Mouse (Mus musculus): ENCODE data around the gene Trim8.

The Trim8 gene

GRCm38 (mm10) chr19:46518828-46519621, 17.5 kb downstream of the Trim8 start:
- CTCF ChIA-PET: interaction anchor here (0.7 kb wide), 1 partner anchor 69 kb away, joined by 16 read pairs; no protein-coding TSS in a partner anchor

GRCm38 (mm10) chr19:46521698-46522097, 20.2 kb downstream of the Trim8 start:
- CTCF ChIA-PET: interaction anchor here (1.1 kb wide), 1 partner anchor 9 kb away, joined by 6 read pairs; no protein-coding TSS in a partner anchor

GRCm38 (mm10) chr19:46522433-46523044, 21.0 kb downstream of the Trim8 start:
- CTCF ChIA-PET: interaction anchor here (0.7 kb wide), 3 partner anchors 30 to 754 kb away, joined by 5 to 9 read pairs (median 6); no protein-coding TSS in a partner anchor

- CTCF ChIA-PET: interaction anchor here (0.7 kb wide), 1 partner anchor 31 kb away, joined by 5 read pairs; no protein-coding TSS in a partner anchor
Observed at GRCm38 (mm10) chr19:46523131-46523479, 21.6 kb downstream of the Trim8 start.

GRCm38 (mm10) chr19:46523480-46524151, 22.1 kb downstream of the Trim8 start:
- CTCF ChIA-PET: interaction anchor here (0.7 to 1.3 kb wide), 2 partner anchors 20 to 31 kb away, joined by 3 to 5 read pairs; no protein-coding TSS in a partner anchor

- CTCF ChIA-PET: interaction anchor here (1.3 kb wide), 1 partner anchor 20 kb away, joined by 3 read pairs; no protein-coding TSS in a partner anchor
Observed at GRCm38 (mm10) chr19:46524152-46524544, 22.6 kb downstream of the Trim8 start.

- CTCF ChIA-PET: interaction anchor here (1.3 kb wide), 1 partner anchor 21 kb away, joined by 3 read pairs; no protein-coding TSS in a partner anchor
Observed at GRCm38 (mm10) chr19:46524601-46525321, 23.3 kb downstream of the Trim8 start.

GRCm38 (mm10) chr19:46525691-46526631, 24.5 kb downstream of the Trim8 start:
- CTCF ChIA-PET: no interaction called here

- CTCF ChIA-PET: interaction anchor here (0.6 to 0.7 kb wide), 3 partner anchors 18 to 1928 kb away, joined by 6 to 20 read pairs (median 14); no protein-coding TSS in a partner anchor
Observed at GRCm38 (mm10) chr19:46527632-46528528, 26.4 kb downstream of the Trim8 start.

GRCm38 (mm10) chr19:46528529-46529213, 27.2 kb downstream of the Trim8 start:
- CTCF ChIA-PET: interaction anchor here (0.6 to 1.4 kb wide), 5 partner anchors 26 to 1929 kb away, joined by 3 to 20 read pairs (median 3); no protein-coding TSS in a partner anchor

- CTCF ChIA-PET: interaction anchor here (1.0 to 1.4 kb wide), 4 partner anchors 8 to 53 kb away, joined by 3 to 6 read pairs (median 3); no protein-coding TSS in a partner anchor
Observed at GRCm38 (mm10) chr19:46529601-46530448, 28.3 kb downstream of the Trim8 start.

GRCm38 (mm10) chr19:46530449-46530990, 29.0 kb downstream of the Trim8 start:
- CTCF ChIA-PET: interaction anchor here (1.0 kb wide), 1 partner anchor 9 kb away, joined by 6 read pairs; no protein-coding TSS in a partner anchor

- CTCF ChIA-PET: interaction anchor here (1.0 kb wide), 1 partner anchor 10 kb away, joined by 6 read pairs; no protein-coding TSS in a partner anchor
Observed at GRCm38 (mm10) chr19:46531071-46532030, 29.8 kb downstream of the Trim8 start.

- CTCF ChIA-PET: interaction anchor here (0.5 to 0.7 kb wide), 2 partner anchors 125 to 138 kb away, joined by 3 to 11 read pairs; no protein-coding TSS in a partner anchor
Observed at GRCm38 (mm10) chr19:46532031-46532688, 30.7 kb downstream of the Trim8 start.

- CTCF ChIA-PET: interaction anchor here (0.7 kb wide), 2 partner anchors 137 to 366 kb away, joined by 5 to 11 read pairs; no protein-coding TSS in a partner anchor
Observed at GRCm38 (mm10) chr19:46533066-46533465, 31.6 kb downstream of the Trim8 start.
